Mouse (Mus musculus) midbrain, embryonic 12.5 days (tissue): Measurements from ENCODE around the gene Dlst. TPM values are rescaled to one million over a fixed set of nuclear protein-coding genes. Genes with fewer than 3 reads are reported as not detected.

Source experiments
- ATAC-seq: fragments of 200-750 bp; cut with Nextera tagmentation; 2 replicates; pipeline ENCODE4 v1.8.0; 2017; ENCODE audit warnings: low read depth, moderate TSS enrichment, moderate library complexity; ENCODE audit not compliant: low FRiP score
- H3K27ac ChIP-seq: fragments of 300-500 bp; sonication (generic); replicated peaks from 2 replicates; pipeline ENCODE4 v1.5.1; 2016; ENCODE audit warnings: mild to moderate bottlenecking
- H3K27me3 ChIP-seq: fragments of 300-500 bp; sonication (generic); 2 replicates; pipeline ENCODE4 v1.6.1; 2016; ENCODE audit warnings: mild to moderate bottlenecking
- H3K36me3 ChIP-seq: fragments of 300-500 bp; sonication (generic); 2 replicates; pipeline ENCODE4 v1.6.1; 2016
- H3K4me1 ChIP-seq: fragments of 300-500 bp; sonication (generic); 2 replicates; pipeline ENCODE4 v1.6.1; 2016
- H3K4me2 ChIP-seq: fragments of 300-500 bp; sonication (generic); replicated peaks from 2 replicates; pipeline ENCODE4 v1.6.1; 2016; ENCODE audit warnings: mild to moderate bottlenecking, moderate library complexity
- H3K4me3 ChIP-seq: fragments of 300-500 bp; sonication (generic); 2 replicates; pipeline ENCODE4 v1.5.1; 2016; ENCODE audit warnings: mild to moderate bottlenecking
- H3K9ac ChIP-seq: fragments of 300-500 bp; sonication (generic); replicated peaks from 2 replicates; pipeline ENCODE4 v1.6.1; 2016; ENCODE audit warnings: mild to moderate bottlenecking, moderate library complexity
- H3K9me3 ChIP-seq: fragments of 300-500 bp; sonication (generic); 2 replicates; pipeline ENCODE4 v1.6.1; 2016; ENCODE audit warnings: mild to moderate bottlenecking
- WGBS: fragments of 180-500 bp; shearing (Covaris S2); methylation state at CpG from one replicate; pipeline ENCODE4 v1.1.7; 2016; 5-methylcytosine and 5-hydroxymethylcytosine counted together
- polyA plus RNA-seq: library from polyadenylated mRNA; unstranded; fragments of >200 nt; fragmentation: Nextera tagmentation; extraction: Ambion mirVana; gene quantifications from 2 replicates; pipeline ENCODE4 v1.2.1, GENCODE M21; 2016

Dlst gene
- 101 and 107 TPM in 2 replicates for polyA plus RNA-seq

GRCm38 (mm10) chr12:85110698-85111592, at the start of gene Dlst, which contains the start of gene Prox2:
Gene Dlst, plus strand, starts transcription at chr12:85110833.
Gene Prox2, minus strand, starts transcription at chr12:85110759.
- Histone ChIP-seq H3K9ac (peak within 1 kb of the TSS; percentile 98), H3K36me3 (0 out of 2 replicates have a peak, but pooled peaks cover 5% of the 10 kb centered on the region), H3K4me3 (peak within 1 kb of the TSS; percentile 100), H3K27me3 (no peaks in the 10 kb centered on the region), H3K4me2 (peak within 1 kb of the TSS; percentile 95), H3K9me3 (no peaks in the 10 kb centered on the region), H3K4me1 (peaks cover 39% of the 10 kb centered on the region), H3K27ac (peak within 1 kb of the TSS; percentile 81)
- ATAC-seq = peak; percentile 97
- WGBS = under 1% methylated on average over 83 of the region's 83 CpGs

- Histone ChIP-seq H3K9me3 (no peaks in the 10 kb centered on the region), H3K27ac (no peak overlapping the region), H3K36me3 (peaks cover 60% of the 10 kb centered on the region), H3K4me1 (no peaks in the 10 kb centered on the region), H3K4me3 (no peak overlapping the region), H3K27me3 (no peaks in the 10 kb centered on the region), H3K4me2 (no peak overlapping the region), H3K9ac (no peak overlapping the region)
- no peak for ATAC-seq
Measured at GRCm38 (mm10) chr12:85071043-85071442, 39.6 kb upstream of the Dlst start.

GRCm38 (mm10) chr12:85077100-85077499, 33.5 kb upstream of the Dlst start:
- WGBS = 93% methylated on average over 3 of the region's 3 CpGs
- no peaks in the 10 kb centered on the region for H3K9me3 ChIP-seq
- peaks cover 26% of the 10 kb centered on the region for H3K36me3 ChIP-seq
- H3K4me1 ChIP-seq = no peaks in the 10 kb centered on the region
- H3K4me3 ChIP-seq = no peak overlapping the region
- H3K27me3 ChIP-seq = no peaks in the 10 kb centered on the region
- no peak overlapping the region for H3K9ac ChIP-seq
- ATAC-seq = no peak
- H3K4me2 ChIP-seq = no peak overlapping the region
- no peak overlapping the region for H3K27ac ChIP-seq

- no peaks in the 10 kb centered on the region for H3K9me3 ChIP-seq
- 89% methylated on average over 2 of the region's 2 CpGs for WGBS
- H3K27ac ChIP-seq = no peak overlapping the region
- ATAC-seq = no peak
- H3K9ac ChIP-seq = no peak overlapping the region
- H3K4me1 ChIP-seq = no peaks in the 10 kb centered on the region
- no peak overlapping the region for H3K4me2 ChIP-seq
- H3K4me3 ChIP-seq = no peak overlapping the region
- H3K36me3 ChIP-seq = peaks cover 32% of the 10 kb centered on the region
- H3K27me3 ChIP-seq = no peaks in the 10 kb centered on the region
Measured at GRCm38 (mm10) chr12:85084257-85084656, 26.4 kb upstream of the Dlst start.

GRCm38 (mm10) chr12:85084941-85085340, 25.7 kb upstream of the Dlst start:
- no peaks in the 10 kb centered on the region for H3K27me3 ChIP-seq
- no peak overlapping the region for H3K27ac ChIP-seq
- ATAC-seq = no peak
- H3K4me2 ChIP-seq = no peak overlapping the region
- no peaks in the 10 kb centered on the region for H3K4me1 ChIP-seq
- no peaks in the 10 kb centered on the region for H3K9me3 ChIP-seq
- WGBS = 90% methylated on average over 4 of the region's 4 CpGs
- no peak overlapping the region for H3K9ac ChIP-seq
- H3K36me3 ChIP-seq = peaks cover 38% of the 10 kb centered on the region
- no peak overlapping the region for H3K4me3 ChIP-seq

- Histone ChIP-seq H3K27ac (no peak overlapping the region), H3K36me3 (peaks cover 38% of the 10 kb centered on the region), H3K27me3 (no peaks in the 10 kb centered on the region), H3K9me3 (no peaks in the 10 kb centered on the region), H3K9ac (no peak overlapping the region), H3K4me3 (no peak overlapping the region), H3K4me1 (no peaks in the 10 kb centered on the region), H3K4me2 (no peak overlapping the region)
- ATAC-seq = no peak
- 94% methylated on average over 12 of the region's 12 CpGs for WGBS
Measured at GRCm38 (mm10) chr12:85087845-85088244, 22.8 kb upstream of the Dlst start.

- H3K4me1 ChIP-seq = no peaks in the 10 kb centered on the region; the same call in 1 of the 2 replicates
- H3K27me3 ChIP-seq = no peaks in the 10 kb centered on the region
- H3K4me3 ChIP-seq = no peak overlapping the region
- H3K9me3 ChIP-seq = no peaks in the 10 kb centered on the region
- WGBS = 93% methylated on average over 3 of the region's 3 CpGs
- H3K36me3 ChIP-seq = peaks cover 37% of the 10 kb centered on the region
- no peak overlapping the region for H3K4me2 ChIP-seq
- ATAC-seq = no peak
- H3K27ac ChIP-seq = no peak overlapping the region
- no peak overlapping the region for H3K9ac ChIP-seq
Measured at GRCm38 (mm10) chr12:85091190-85091589, 19.4 kb upstream of the Dlst start.

- Histone ChIP-seq H3K27ac (no peak overlapping the region), H3K36me3 (peaks cover 26% of the 10 kb centered on the region), H3K27me3 (no peaks in the 10 kb centered on the region), H3K4me3 (no peak overlapping the region), H3K9ac (no peak overlapping the region), H3K9me3 (no peaks in the 10 kb centered on the region), H3K4me2 (no peak overlapping the region), H3K4me1 (no peaks in the 10 kb centered on the region; the same call in 1 of the 2 replicates)
- 12% methylated on average over 3 of the region's 3 CpGs for WGBS
- ATAC-seq = no peak
Measured at GRCm38 (mm10) chr12:85092214-85092613, 18.4 kb upstream of the Dlst start.

- H3K27ac ChIP-seq = 0 out of 2 replicates have a peak overlapping the region, but pooled peaks have one; percentile 36
- H3K9ac ChIP-seq = no peak overlapping the region; the same call in 1 of the 2 replicates
- WGBS = 35% methylated on average over 14 of the region's 14 CpGs
- H3K4me2 ChIP-seq = no peak overlapping the region
- H3K4me3 ChIP-seq = no peak overlapping the region
- H3K27me3 ChIP-seq = no peaks in the 10 kb centered on the region
- H3K9me3 ChIP-seq = no peaks in the 10 kb centered on the region
- no peaks in the 10 kb centered on the region; the same call in 1 of the 2 replicates for H3K4me1 ChIP-seq
- peaks cover 9% of the 10 kb centered on the region for H3K36me3 ChIP-seq
- no peak for ATAC-seq
Measured at GRCm38 (mm10) chr12:85094010-85094409, 16.6 kb upstream of the Dlst start.

GRCm38 (mm10) chr12:85094706-85095105, 15.9 kb upstream of the Dlst start:
- H3K4me1 ChIP-seq = no peaks in the 10 kb centered on the region; the same call in 1 of the 2 replicates
- H3K9ac ChIP-seq = no peak overlapping the region
- no peak overlapping the region for H3K4me3 ChIP-seq
- ATAC-seq = 0 out of 2 replicates have a peak, but pooled peaks have one; percentile 23
- no peaks in the 10 kb centered on the region for H3K9me3 ChIP-seq
- 89% methylated on average over 10 of the region's 10 CpGs for WGBS
- 0 out of 2 replicates have a peak, but pooled peaks cover 2% of the 10 kb centered on the region for H3K36me3 ChIP-seq
- no peaks in the 10 kb centered on the region for H3K27me3 ChIP-seq
- H3K4me2 ChIP-seq = no peak overlapping the region
- H3K27ac ChIP-seq = peak overlapping the region; percentile 36; the same call in 1 of the 2 replicates

- Histone ChIP-seq H3K4me2 (no peak overlapping the region), H3K9me3 (no peaks in the 10 kb centered on the region), H3K27me3 (no peaks in the 10 kb centered on the region), H3K4me3 (no peak overlapping the region), H3K9ac (no peak overlapping the region), H3K27ac (no peak overlapping the region), H3K4me1 (no peaks in the 10 kb centered on the region; the same call in 1 of the 2 replicates), H3K36me3 (no peaks in the 10 kb centered on the region)
- no peak for ATAC-seq
- 88% methylated on average over 11 of the region's 11 CpGs for WGBS
Measured at GRCm38 (mm10) chr12:85095146-85095545, 15.5 kb upstream of the Dlst start.

- Histone ChIP-seq H3K4me3 (no peak overlapping the region), H3K4me2 (no peak overlapping the region), H3K9me3 (no peaks in the 10 kb centered on the region), H3K4me1 (peaks cover under 1% of the 10 kb centered on the region; the same call in 1 of the 2 replicates), H3K27ac (no peak overlapping the region), H3K9ac (no peak overlapping the region), H3K27me3 (no peaks in the 10 kb centered on the region), H3K36me3 (no peaks in the 10 kb centered on the region)
- 89% methylated on average over 7 of the region's 7 CpGs for WGBS
- ATAC-seq = no peak
Measured at GRCm38 (mm10) chr12:85095859-85096258, 14.8 kb upstream of the Dlst start.
